Mouse (Mus musculus) limb, embryonic 15.5 days (tissue): ENCODE measurements at regions not wholly inside any gene's neighbourhood (a gene's known extent, or its start where the extent isn't known, plus 50 kb on each side); places are given as distances from the start of the nearest gene placed in this dataset.
A peak's percentile ranks its signal among the peaks of the same experiment; 100 is the strongest.

ENCODE experiments used
- ATAC-seq: fragments of 200-750 bp; cut with Nextera tagmentation; 2 replicates; pipeline ENCODE4 v1.8.0; 2017; ENCODE audit warnings: low read depth, moderate TSS enrichment; ENCODE audit not compliant: insufficient number of reproducible peaks, low FRiP score, low TSS enrichment
- H3K27ac ChIP-seq: fragments of 300-500 bp; sonication (generic); 2 replicates; pipeline ENCODE4 v1.5.1; 2015; ENCODE audit warnings: moderate library complexity, mild to moderate bottlenecking, inconsistent platforms
- H3K27me3 ChIP-seq: fragments of 300-500 bp; sonication (generic); 2 replicates; pipeline ENCODE4 v1.6.1; 2015; ENCODE audit warnings: inconsistent platforms
- H3K36me3 ChIP-seq: fragments of 300-500 bp; sonication (generic); 2 replicates; pipeline ENCODE4 v1.6.1; 2015; ENCODE audit warnings: inconsistent platforms
- H3K4me1 ChIP-seq: fragments of 300-500 bp; sonication (generic); 2 replicates; pipeline ENCODE4 v1.6.1; 2015; ENCODE audit warnings: inconsistent platforms
- H3K4me2 ChIP-seq: fragments of 300-500 bp; sonication (generic); 2 replicates; pipeline ENCODE4 v1.6.1; 2015; ENCODE audit warnings: mild to moderate bottlenecking, inconsistent platforms
- H3K4me3 ChIP-seq: fragments of 300-500 bp; sonication (generic); 2 replicates; pipeline ENCODE4 v1.5.1; 2015; ENCODE audit warnings: mild to moderate bottlenecking, inconsistent platforms
- H3K9ac ChIP-seq: fragments of 300-500 bp; sonication (generic); 2 replicates; pipeline ENCODE4 v1.6.1; 2015; ENCODE audit warnings: inconsistent platforms
- H3K9me3 ChIP-seq: fragments of 300-500 bp; sonication (generic); 2 replicates; pipeline ENCODE4 v1.6.1; 2016; ENCODE audit warnings: inconsistent platforms
- WGBS: fragments of 180-500 bp; shearing (Covaris S2); methylation state at CpG from one replicate; pipeline ENCODE4 v1.1.7; 2015; 5-methylcytosine and 5-hydroxymethylcytosine counted together

DNA sequence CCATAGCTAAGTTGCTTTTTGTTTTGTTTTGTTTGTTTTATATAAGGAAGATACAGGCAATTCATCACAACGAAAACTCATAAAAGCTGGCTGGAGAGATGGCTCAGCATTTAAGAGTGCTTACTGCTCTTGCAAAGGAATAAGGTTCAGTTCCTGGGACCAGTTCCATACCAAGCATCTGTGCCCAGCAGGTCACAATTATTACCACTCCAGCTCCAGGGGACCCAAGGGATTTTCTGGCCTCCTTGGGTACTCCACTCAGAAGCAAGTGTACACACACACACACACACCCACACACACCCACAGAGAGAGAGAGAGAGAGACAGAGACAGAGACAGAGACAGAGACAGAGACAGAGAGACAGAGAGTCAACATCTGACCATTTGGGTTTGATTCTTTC is 359.6 kb upstream of the Trib2 start:
- H3K9ac ChIP-seq: no peak overlapping the region
- no peak overlapping the region for H3K4me3 ChIP-seq
- no peak overlapping the region for H3K27ac ChIP-seq
- H3K36me3 ChIP-seq: no peaks in the 10 kb centered on the region
- H3K27me3 ChIP-seq: no peaks in the 10 kb centered on the region
- ATAC-seq: no peak
- no peaks in the 10 kb centered on the region for H3K4me1 ChIP-seq
- 87% methylated on average over 1 of the region's 1 CpGs for WGBS
- H3K4me2 ChIP-seq: no peak overlapping the region
- no peaks in the 10 kb centered on the region for H3K9me3 ChIP-seq

DNA sequence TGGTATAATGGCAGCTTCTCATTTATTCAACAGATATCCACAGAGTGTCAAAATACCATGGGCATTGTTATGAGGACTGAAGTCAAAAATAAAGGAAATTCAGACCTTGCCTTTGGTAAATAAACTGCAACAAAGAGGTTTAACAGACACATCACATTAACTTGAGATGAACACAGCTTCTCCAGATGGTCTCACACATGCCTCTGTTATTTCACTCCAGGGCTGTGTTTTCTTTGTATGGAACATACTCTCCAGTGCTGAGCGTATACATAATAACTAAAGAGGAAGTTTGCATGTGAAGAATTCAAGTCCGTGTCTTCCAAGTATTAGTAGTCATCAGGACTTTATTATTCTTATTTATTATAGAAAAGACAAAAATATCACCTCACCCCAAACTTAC is 355.5 kb upstream of the Trib2 start:
- H3K27ac ChIP-seq: no peak overlapping the region
- H3K4me3 ChIP-seq: no peak overlapping the region
- H3K36me3 ChIP-seq: no peaks in the 10 kb centered on the region
- H3K4me1 ChIP-seq: no peaks in the 10 kb centered on the region
- H3K4me2 ChIP-seq: no peak overlapping the region
- no peak for ATAC-seq
- no peaks in the 10 kb centered on the region for H3K27me3 ChIP-seq
- 70% methylated on average over 2 of the region's 2 CpGs for WGBS
- no peak overlapping the region for H3K9ac ChIP-seq
- H3K9me3 ChIP-seq: no peaks in the 10 kb centered on the region

DNA sequence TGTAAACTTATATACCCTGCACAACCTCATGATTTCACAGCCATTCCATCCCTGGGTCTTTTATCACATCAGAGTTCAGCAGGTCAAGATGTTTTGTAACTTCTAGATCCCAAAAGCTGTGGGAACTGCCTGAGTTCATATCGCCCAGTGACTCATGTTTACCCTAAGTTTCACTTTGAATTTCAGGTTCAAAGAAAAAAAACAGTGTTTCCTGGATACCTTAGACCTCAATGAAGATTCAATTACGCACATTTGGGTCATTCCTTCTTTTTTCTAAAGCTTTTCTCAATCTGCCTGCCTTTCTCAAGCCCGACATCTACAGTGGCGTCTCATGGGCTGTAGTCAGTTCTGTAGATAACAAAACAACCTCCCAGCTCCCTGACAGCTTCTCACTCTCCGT is 354.9 kb upstream of the Trib2 start:
- H3K27ac ChIP-seq: no peak overlapping the region
- no peak overlapping the region for H3K4me2 ChIP-seq
- no peak for ATAC-seq
- no peak overlapping the region for H3K4me3 ChIP-seq
- no peaks in the 10 kb centered on the region for H3K36me3 ChIP-seq
- no peaks in the 10 kb centered on the region for H3K9me3 ChIP-seq
- no peaks in the 10 kb centered on the region for H3K27me3 ChIP-seq
- no peaks in the 10 kb centered on the region for H3K4me1 ChIP-seq
- H3K9ac ChIP-seq: no peak overlapping the region
- WGBS: 73% methylated on average over 5 of the region's 5 CpGs

GRCm38 (mm10) chr12:16169781-16170535 is 353.2 kb upstream of the Trib2 start:
- H3K4me3 ChIP-seq: no peak overlapping the region
- 75% methylated on average over 7 of the region's 7 CpGs for WGBS
- H3K9me3 ChIP-seq: no peaks in the 10 kb centered on the region
- H3K4me1 ChIP-seq: no peaks in the 10 kb centered on the region
- ATAC-seq: no peak
- H3K27me3 ChIP-seq: no peaks in the 10 kb centered on the region
- no peak overlapping the region for H3K27ac ChIP-seq
- H3K4me2 ChIP-seq: no peak overlapping the region
- no peaks in the 10 kb centered on the region for H3K36me3 ChIP-seq
- H3K9ac ChIP-seq: no peak overlapping the region

DNA sequence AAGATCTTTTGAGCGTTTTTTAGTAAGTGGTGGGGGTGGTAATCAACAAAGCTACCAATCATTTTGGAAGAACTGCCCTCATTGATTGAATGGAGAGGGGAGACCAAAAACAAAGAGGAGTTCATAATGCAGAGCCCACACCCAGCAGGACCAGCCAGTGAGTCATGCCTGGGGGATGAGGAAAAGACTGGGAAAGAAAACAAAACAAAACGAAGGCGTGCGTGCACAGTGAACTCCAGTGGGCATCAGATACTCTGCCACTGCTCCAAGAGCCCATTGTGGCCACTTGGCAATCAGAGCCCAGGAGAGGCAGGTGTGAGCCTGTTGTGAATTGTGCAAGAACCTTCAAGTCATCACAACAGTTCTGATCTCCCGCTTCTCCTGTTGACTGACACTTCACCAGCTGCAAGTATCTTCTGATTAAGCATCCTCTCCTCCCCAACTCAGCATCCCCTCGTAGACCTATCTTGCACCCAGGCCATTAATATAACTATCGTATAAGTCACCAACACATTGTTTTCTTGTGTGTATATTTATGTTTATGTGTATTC is 351.1 kb upstream of the Trib2 start:
- Histone ChIP-seq H3K4me3 (no peak overlapping the region), H3K4me1 (no peaks in the 10 kb centered on the region), H3K36me3 (no peaks in the 10 kb centered on the region), H3K4me2 (no peak overlapping the region), H3K27ac (no peak overlapping the region), H3K9me3 (no peaks in the 10 kb centered on the region), H3K27me3 (no peaks in the 10 kb centered on the region), H3K9ac (no peak overlapping the region)
- WGBS: 77% methylated on average over 7 of the region's 7 CpGs
- ATAC-seq: no peak

DNA sequence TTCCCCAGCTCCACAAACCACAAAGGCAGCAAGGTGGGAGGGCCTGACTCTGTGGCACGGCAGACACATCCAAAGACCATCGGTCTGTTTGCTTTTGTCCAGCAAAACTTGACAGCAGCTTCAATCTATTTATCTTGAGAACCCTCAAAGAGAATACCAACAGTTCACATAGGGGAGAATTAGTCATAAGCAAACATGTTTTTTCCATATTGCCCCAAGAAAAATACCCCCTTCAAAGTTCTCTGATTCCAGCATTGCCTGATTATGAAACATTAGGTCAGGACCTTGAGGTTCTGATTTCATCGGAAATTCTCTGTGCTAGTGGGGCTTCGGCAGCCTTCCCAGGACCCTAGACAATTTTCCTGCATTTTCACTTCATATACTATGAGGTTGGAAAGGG is 348.4 kb upstream of the Trib2 start:
- no peak overlapping the region for H3K4me3 ChIP-seq
- no peaks in the 10 kb centered on the region for H3K9me3 ChIP-seq
- 77% methylated on average over 4 of the region's 4 CpGs for WGBS
- no peaks in the 10 kb centered on the region for H3K4me1 ChIP-seq
- no peak for ATAC-seq
- no peak overlapping the region for H3K9ac ChIP-seq
- no peak overlapping the region for H3K27ac ChIP-seq
- H3K27me3 ChIP-seq: no peaks in the 10 kb centered on the region
- no peak overlapping the region for H3K4me2 ChIP-seq
- H3K36me3 ChIP-seq: no peaks in the 10 kb centered on the region

DNA sequence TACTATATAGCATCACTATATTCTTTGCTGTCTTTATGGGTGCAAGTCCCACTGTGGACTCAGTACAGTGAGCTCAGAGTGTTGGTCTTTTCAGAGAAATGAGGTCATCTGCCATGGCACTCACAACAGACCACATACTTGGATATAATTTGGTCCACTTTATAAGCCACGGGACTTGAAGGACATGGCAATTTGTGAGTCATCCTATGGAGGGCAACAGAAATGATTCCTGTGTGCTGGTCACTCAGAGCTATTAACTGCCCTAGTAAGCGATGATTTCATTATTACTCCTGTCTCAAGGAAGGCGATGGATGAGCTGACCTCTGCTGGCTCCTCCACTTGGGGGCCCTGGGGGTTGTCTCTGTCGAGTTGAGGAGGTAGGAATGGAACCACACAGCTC is 345.2 kb upstream of the Trib2 start:
- ATAC-seq: no peak
- Histone ChIP-seq H3K4me2 (no peak overlapping the region), H3K4me1 (no peaks in the 10 kb centered on the region), H3K9ac (no peak overlapping the region), H3K36me3 (no peaks in the 10 kb centered on the region), H3K27me3 (no peaks in the 10 kb centered on the region), H3K4me3 (no peak overlapping the region), H3K9me3 (no peaks in the 10 kb centered on the region), H3K27ac (no peak overlapping the region)
- 80% methylated on average over 4 of the region's 4 CpGs for WGBS

DNA sequence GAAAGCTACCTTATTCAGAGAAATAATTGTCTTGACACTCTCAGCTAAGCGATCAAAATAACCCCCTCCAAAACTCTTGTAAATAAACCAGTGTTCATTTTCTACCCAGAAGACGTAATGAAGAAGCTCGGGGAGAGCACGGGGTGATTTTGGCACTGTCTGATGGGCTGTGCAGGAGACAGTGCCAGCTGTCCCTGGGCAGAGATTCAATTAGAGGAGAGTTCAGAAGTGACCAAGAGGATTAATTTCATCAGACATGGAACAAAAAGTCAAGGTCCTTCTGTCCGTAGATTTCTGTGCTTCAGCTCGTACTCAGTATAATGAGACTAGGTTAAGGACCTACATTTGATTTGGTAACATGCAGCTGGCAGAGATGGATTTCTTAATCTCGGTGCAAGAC is 341.2 kb upstream of the Trib2 start:
- Histone ChIP-seq H3K27ac (no peak overlapping the region), H3K4me2 (no peak overlapping the region), H3K4me1 (no peaks in the 10 kb centered on the region), H3K9ac (no peak overlapping the region), H3K9me3 (no peaks in the 10 kb centered on the region), H3K27me3 (no peaks in the 10 kb centered on the region), H3K36me3 (no peaks in the 10 kb centered on the region), H3K4me3 (no peak overlapping the region)
- WGBS: 81% methylated on average over 7 of the region's 7 CpGs
- ATAC-seq: no peak

DNA sequence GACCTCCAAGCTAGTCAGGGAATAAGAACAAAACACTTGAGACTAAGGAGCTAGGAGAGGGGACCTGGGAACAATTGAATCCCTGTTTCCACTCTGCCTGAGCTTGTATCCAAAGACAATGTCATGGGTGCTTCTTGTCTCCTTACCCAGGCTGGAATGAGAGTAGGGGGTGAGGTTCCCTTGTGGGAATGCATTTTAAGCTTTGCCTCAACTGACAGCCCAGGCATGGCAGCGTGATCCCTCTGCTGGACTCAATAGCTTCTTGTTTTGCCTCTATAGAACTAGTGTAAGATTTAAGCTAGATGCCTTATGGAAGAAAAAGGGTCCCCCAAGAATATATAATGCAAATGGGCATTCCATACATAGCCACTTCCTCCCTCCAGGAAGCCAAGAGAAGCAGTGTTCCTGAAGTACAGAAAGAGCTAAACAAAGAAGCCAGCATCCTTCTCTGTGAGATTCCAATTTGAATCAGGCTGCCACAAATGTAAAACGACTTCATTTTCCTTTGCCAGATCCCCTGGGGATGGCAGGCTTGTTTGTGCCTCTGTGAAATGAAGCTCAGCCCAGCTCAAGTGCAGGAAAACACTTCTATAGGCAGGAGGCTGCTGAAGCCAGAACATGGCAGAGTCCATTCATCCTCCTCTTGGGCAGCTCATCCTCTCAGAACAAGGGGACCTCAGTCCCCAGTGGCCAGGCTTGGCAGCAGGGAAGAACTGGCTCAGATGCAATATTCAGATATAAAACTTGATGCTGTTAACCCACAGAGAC is 339.3 kb upstream of the Trib2 start:
- no peak overlapping the region for H3K4me2 ChIP-seq
- no peaks in the 10 kb centered on the region for H3K27me3 ChIP-seq
- no peaks in the 10 kb centered on the region for H3K9me3 ChIP-seq
- H3K4me1 ChIP-seq: peaks cover 13% of the 10 kb centered on the region
- H3K9ac ChIP-seq: no peak overlapping the region
- no peak overlapping the region for H3K4me3 ChIP-seq
- no peak for ATAC-seq
- H3K27ac ChIP-seq: no peak overlapping the region
- no peaks in the 10 kb centered on the region for H3K36me3 ChIP-seq
- 30% methylated on average over 2 of the region's 2 CpGs for WGBS

- WGBS: 86% methylated on average over 1 of the region's 1 CpGs
- H3K9me3 ChIP-seq: no peaks in the 10 kb centered on the region
- no peak overlapping the region for H3K4me3 ChIP-seq
- H3K27ac ChIP-seq: no peak overlapping the region
- H3K27me3 ChIP-seq: no peaks in the 10 kb centered on the region
- no peaks in the 10 kb centered on the region for H3K36me3 ChIP-seq
- no peak overlapping the region for H3K4me2 ChIP-seq
- H3K9ac ChIP-seq: no peak overlapping the region
- no peak for ATAC-seq
- H3K4me1 ChIP-seq: peaks cover 18% of the 10 kb centered on the region
Measured at GRCm38 (mm10) chr12:16154256-16154655, 337.5 kb upstream of the Trib2 start.

GRCm38 (mm10) chr12:16152108-16152507 is 335.4 kb upstream of the Trib2 start:
- Histone ChIP-seq H3K4me1 (peaks cover 18% of the 10 kb centered on the region), H3K27me3 (no peaks in the 10 kb centered on the region), H3K9me3 (no peaks in the 10 kb centered on the region), H3K9ac (no peak overlapping the region), H3K4me2 (no peak overlapping the region), H3K4me3 (no peak overlapping the region), H3K36me3 (no peaks in the 10 kb centered on the region), H3K27ac (peak overlapping the region; percentile 59)
- WGBS: 69% methylated on average over 11 of the region's 11 CpGs
- no peak for ATAC-seq

- H3K4me2 ChIP-seq: no peak overlapping the region
- 23% methylated on average over 5 of the region's 5 CpGs for WGBS
- H3K27ac ChIP-seq: peak overlapping the region; percentile 59
Measured at GRCm38 (mm10) chr12:16151170-16151702, 334.5 kb upstream of the Trib2 start.

More at GRCm38 (mm10) chr12:16151170-16151702, 334.5 kb upstream of the Trib2 start:
- H3K27me3 ChIP-seq: no peaks in the 10 kb centered on the region
- H3K4me3 ChIP-seq: no peak overlapping the region
- H3K9ac ChIP-seq: no peak overlapping the region
- H3K4me1 ChIP-seq: peaks cover 18% of the 10 kb centered on the region
- peak; percentile 79 for ATAC-seq
- no peaks in the 10 kb centered on the region for H3K36me3 ChIP-seq
- H3K9me3 ChIP-seq: no peaks in the 10 kb centered on the region
